ENCODE assay signal across 1 mouse cellular context in the genomic region with DNA sequence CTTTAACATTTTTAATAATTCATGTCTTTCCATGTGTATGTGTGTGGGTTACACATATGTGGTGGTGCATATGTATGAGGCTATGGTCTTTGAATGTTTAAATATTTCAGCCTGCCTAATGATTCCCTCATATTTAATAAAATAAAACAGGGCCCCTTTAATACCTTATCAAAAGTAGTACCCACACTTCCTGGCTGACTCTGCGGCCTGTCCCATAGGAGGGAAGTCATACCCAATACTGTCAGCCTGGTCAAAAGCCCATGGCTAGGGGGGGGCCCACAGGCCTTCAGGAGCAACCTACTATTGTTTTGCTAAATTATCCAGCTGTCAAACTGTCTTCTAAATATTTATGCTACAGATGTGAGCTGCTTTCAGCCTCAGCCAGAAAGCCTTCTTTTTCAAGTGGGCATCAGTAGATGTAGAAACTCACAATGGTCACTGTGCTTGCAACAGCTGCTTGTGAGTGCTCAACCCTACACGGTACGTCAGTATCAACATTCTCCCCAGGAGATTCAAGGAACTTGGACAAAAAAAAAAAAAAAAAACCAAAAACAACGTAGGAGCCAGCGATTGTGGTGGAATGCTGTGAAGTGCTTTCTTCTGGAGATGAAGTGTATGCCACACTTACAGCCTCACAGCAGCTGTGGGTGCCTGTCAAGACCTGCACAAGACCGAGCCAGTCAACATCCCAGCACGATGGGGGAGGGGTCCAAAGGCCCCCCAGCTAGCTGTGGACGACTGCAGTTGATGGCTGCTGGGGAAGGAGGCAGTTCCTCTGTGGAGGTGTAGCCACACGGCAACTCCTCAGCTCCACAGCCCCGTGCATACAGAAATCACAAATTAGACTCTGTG.
TF ChIP-seq lines count a peak whose summit lies in the region.

No protein-coding gene starts in this region.

TF ChIP-seq in myocyte, 11 proteins besides CTCF, POLR2A, EP300 and RAD21 (continued from another document):
- TF ChIP-seq POLR2AphosphoS2 (IDR thresholded peaks at IDR 0.05; ENCODE audit: insufficient read length, low read depth), result no peak
- TF ChIP-seq E2F4 (IDR thresholded peaks at IDR 0.05; ENCODE audit: insufficient read depth), result no peak
